Mouse (Mus musculus) neural tube, embryonic 14.5 days (tissue): ENCODE measurements at regions not wholly inside any gene's neighbourhood (a gene's known extent, or its start where the extent isn't known, plus 50 kb on each side); places are given as distances from the start of the nearest gene placed in this dataset.

Source experiments
- ATAC-seq: fragments of 200-750 bp; cut with Nextera tagmentation; 2 replicates; pipeline ENCODE4 v1.8.0; 2017; ENCODE audit warnings: low read depth, mild to moderate bottlenecking, moderate TSS enrichment, moderate library complexity
- H3K27ac ChIP-seq: fragments of 300-500 bp; sonication (generic); 2 replicates; pipeline ENCODE4 v1.5.1; 2014; ENCODE audit warnings: low read depth, mild to moderate bottlenecking, control low read depth, low read length, moderate library complexity, mixed read lengths
- H3K27me3 ChIP-seq: fragments of 300-500 bp; sonication (generic); 2 replicates; pipeline ENCODE4 v1.6.1; 2014; ENCODE audit warnings: low read length; ENCODE audit not compliant: control insufficient read depth, insufficient read depth
- H3K36me3 ChIP-seq: fragments of 300-500 bp; sonication (generic); 2 replicates; pipeline ENCODE4 v1.6.1; 2014; ENCODE audit warnings: low read length, mixed read lengths; ENCODE audit not compliant: control insufficient read depth, insufficient read depth
- H3K4me1 ChIP-seq: fragments of 300-500 bp; sonication (generic); 2 replicates; pipeline ENCODE4 v1.6.1; 2014; ENCODE audit warnings: low read length; ENCODE audit not compliant: control insufficient read depth, insufficient read depth
- H3K4me2 ChIP-seq: fragments of 300-500 bp; sonication (generic); 2 replicates; pipeline ENCODE4 v1.6.1; 2014; ENCODE audit warnings: mild to moderate bottlenecking, low read depth, low read length, control low read depth
- H3K4me3 ChIP-seq: fragments of 300-500 bp; sonication (generic); 2 replicates; pipeline ENCODE4 v1.5.1; 2014; ENCODE audit warnings: low read depth, low read length, control low read depth, mixed read lengths
- H3K9ac ChIP-seq: fragments of 300-500 bp; sonication (generic); replicated peaks from 2 replicates; pipeline ENCODE4 v1.6.1; 2014; ENCODE audit warnings: low read depth, mild to moderate bottlenecking, control low read depth, low read length, mixed read lengths
- H3K9me3 ChIP-seq: fragments of 300-500 bp; sonication (generic); 2 replicates; pipeline ENCODE4 v1.6.1; 2016; ENCODE audit warnings: low read length; ENCODE audit not compliant: control insufficient read depth
- WGBS: fragments of 180-500 bp; shearing (Covaris S2); extraction: QIAGEN DNeasy Blood & Tissue Kit; methylation state at CpG from one replicate; pipeline ENCODE4 v1.1.7; 2014; 5-methylcytosine and 5-hydroxymethylcytosine counted together

- Histone ChIP-seq H3K4me1 (no peaks in the 10 kb centered on the region), H3K9me3 (no peaks in the 10 kb centered on the region), H3K36me3 (no peaks in the 10 kb centered on the region), H3K9ac (no peak overlapping the region), H3K27me3 (no peaks in the 10 kb centered on the region), H3K4me3 (no peak overlapping the region), H3K27ac (no peak overlapping the region), H3K4me2 (no peak overlapping the region)
- no peak for ATAC-seq
- 81% methylated on average over 12 of the region's 12 CpGs for WGBS
Measured at GRCm38 (mm10) chr11:93808431-93808830, 77.1 kb downstream of the Utp18 start.

GRCm38 (mm10) chr11:93807205-93807604 lies 78.4 kb downstream of the Utp18 start:
- no peak overlapping the region for H3K4me2 ChIP-seq
- no peak overlapping the region for H3K4me3 ChIP-seq
- H3K4me1 ChIP-seq = no peaks in the 10 kb centered on the region
- no peaks in the 10 kb centered on the region for H3K27me3 ChIP-seq
- 96% methylated on average over 2 of the region's 2 CpGs for WGBS
- no peak overlapping the region for H3K9ac ChIP-seq
- no peak overlapping the region for H3K27ac ChIP-seq
- no peaks in the 10 kb centered on the region for H3K36me3 ChIP-seq
- H3K9me3 ChIP-seq = no peaks in the 10 kb centered on the region
- no peak for ATAC-seq

GRCm38 (mm10) chr11:93771143-93771940 lies 114.2 kb downstream of the Utp18 start:
- WGBS = 62% methylated on average over 5 of the region's 5 CpGs
- H3K27ac ChIP-seq = peak overlapping the region; percentile 18; the same call in 1 of the 2 replicates
- no peak for ATAC-seq

GRCm38 (mm10) chr11:93765961-93766360 lies 119.6 kb downstream of the Utp18 start:
- Histone ChIP-seq H3K4me1 (0 out of 2 replicates have a peak, but pooled peaks cover under 1% of the 10 kb centered on the region), H3K27me3 (no peaks in the 10 kb centered on the region), H3K4me3 (no peak overlapping the region), H3K9me3 (no peaks in the 10 kb centered on the region), H3K4me2 (no peak overlapping the region), H3K27ac (no peak overlapping the region), H3K9ac (no peak overlapping the region), H3K36me3 (no peaks in the 10 kb centered on the region)
- WGBS = 97% methylated on average over 4 of the region's 4 CpGs
- no peak for ATAC-seq

More at GRCm38 (mm10) chr11:93771143-93771940, 114.2 kb downstream of the Utp18 start:
- Histone ChIP-seq H3K9ac (no peak overlapping the region), H3K4me2 (no peak overlapping the region), H3K4me3 (no peak overlapping the region), H3K36me3 (no peaks in the 10 kb centered on the region), H3K27me3 (no peaks in the 10 kb centered on the region), H3K9me3 (no peaks in the 10 kb centered on the region), H3K4me1 (peaks cover 6% of the 10 kb centered on the region; the same call in 1 of the 2 replicates)

- Histone ChIP-seq H3K4me1 (no peaks in the 10 kb centered on the region), H3K36me3 (no peaks in the 10 kb centered on the region), H3K27ac (no peak overlapping the region), H3K4me2 (peak overlapping the region; percentile 38), H3K27me3 (no peaks in the 10 kb centered on the region), H3K9me3 (no peaks in the 10 kb centered on the region), H3K9ac (no peak overlapping the region), H3K4me3 (no peak overlapping the region; the same call in 1 of the 2 replicates)
- WGBS = 18% methylated on average over 18 of the region's 18 CpGs
- ATAC-seq = peak; percentile 60; the same call in 1 of the 2 replicates
Measured at GRCm38 (mm10) chr11:93762832-93763530, 122.6 kb downstream of the Utp18 start.

GRCm38 (mm10) chr11:93757825-93758224 lies 127.7 kb downstream of the Utp18 start:
- WGBS = 79% methylated on average over 7 of the region's 7 CpGs
- H3K27ac ChIP-seq = no peak overlapping the region
- H3K4me3 ChIP-seq = no peak overlapping the region
- no peaks in the 10 kb centered on the region for H3K27me3 ChIP-seq
- ATAC-seq = no peak
- no peak overlapping the region for H3K9ac ChIP-seq
- H3K9me3 ChIP-seq = no peaks in the 10 kb centered on the region
- H3K4me1 ChIP-seq = no peaks in the 10 kb centered on the region
- no peak overlapping the region for H3K4me2 ChIP-seq
- no peaks in the 10 kb centered on the region for H3K36me3 ChIP-seq

- no peak for ATAC-seq
- no peaks in the 10 kb centered on the region for H3K36me3 ChIP-seq
- no peaks in the 10 kb centered on the region for H3K9me3 ChIP-seq
- no peak overlapping the region for H3K4me2 ChIP-seq
- no peak overlapping the region for H3K4me3 ChIP-seq
- WGBS = 87% methylated on average over 10 of the region's 10 CpGs
- no peak overlapping the region for H3K9ac ChIP-seq
- no peak overlapping the region for H3K27ac ChIP-seq
- no peaks in the 10 kb centered on the region for H3K4me1 ChIP-seq
- no peaks in the 10 kb centered on the region for H3K27me3 ChIP-seq
Measured at GRCm38 (mm10) chr11:93736618-93737017, 148.9 kb downstream of the Utp18 start.

- H3K4me3 ChIP-seq = no peak overlapping the region
- H3K9me3 ChIP-seq = no peaks in the 10 kb centered on the region
- no peak for ATAC-seq
- WGBS = 66% methylated on average over 11 of the region's 11 CpGs
- H3K27ac ChIP-seq = no peak overlapping the region
- no peaks in the 10 kb centered on the region for H3K36me3 ChIP-seq
- no peaks in the 10 kb centered on the region for H3K4me1 ChIP-seq
- no peaks in the 10 kb centered on the region for H3K27me3 ChIP-seq
- H3K9ac ChIP-seq = no peak overlapping the region
- no peak overlapping the region for H3K4me2 ChIP-seq
Measured at GRCm38 (mm10) chr11:93733568-93734185, 151.9 kb downstream of the Utp18 start.

GRCm38 (mm10) chr11:93729119-93729518 lies 156.4 kb downstream of the Utp18 start:
- no peak overlapping the region for H3K4me2 ChIP-seq
- H3K4me1 ChIP-seq = no peaks in the 10 kb centered on the region
- no peak overlapping the region for H3K9ac ChIP-seq
- ATAC-seq = no peak
- H3K27me3 ChIP-seq = no peaks in the 10 kb centered on the region
- no peak overlapping the region for H3K27ac ChIP-seq
- no peak overlapping the region for H3K4me3 ChIP-seq
- no peaks in the 10 kb centered on the region for H3K9me3 ChIP-seq
- 74% methylated on average over 9 of the region's 9 CpGs for WGBS
- H3K36me3 ChIP-seq = no peaks in the 10 kb centered on the region
